Mouse (Mus musculus) monocyte, adult 5-6 weeks (primary cell): Measurements from ENCODE around the gene Olfr1392. TPM values are rescaled to one million over a fixed set of nuclear protein-coding genes. Genes with fewer than 3 reads are reported as not detected.
"Not testable (repeated sequence)": the region's sequence is repeated elsewhere in the genome, so short reads cannot be mapped to it uniquely, and the experiment has no call there.

Experiments used
- ATAC-seq: fragments of 153-309, 156-312 bp; replicated peaks from 2 replicates; pipeline ENCODE4 v1.8.0; 2017; ENCODE audit warnings: mild to moderate bottlenecking; ENCODE audit not compliant: low TSS enrichment, insufficient number of reproducible peaks, severe bottlenecking, poor library complexity, low FRiP score
- total RNA-seq: library from RNA; stranded (forward); fragments of 200-1000, 200-491, 200-594 nt; gene quantifications from 3 replicates; pipeline ENCODE4 v1.2.3, GENCODE M21; 2017

Gene Olfr1392
- total RNA-seq, 1 experiment from 2014 or later: not detected

- no peak for ATAC-seq
Measured at GRCm38 (mm10) chr11:49273834-49274519, 11.1 kb upstream of the Olfr1392 start.

GRCm38 (mm10) chr11:49278222-49278621 is 6.9 kb upstream of the Olfr1392 start, which contains the start of gene Olfr1393:
TSS of gene Olfr1393 (plus strand) at chr11:49278304.
- ATAC-seq: no peak

GRCm38 (mm10) chr11:49287251-49287650 is 2.2 kb downstream of the Olfr1392 start:
- ATAC-seq: no peak

- no peak for ATAC-seq
Measured at GRCm38 (mm10) chr11:49292777-49293176, 7.7 kb downstream of the Olfr1392 start.

- ATAC-seq: no peak
Measured at GRCm38 (mm10) chr11:49304441-49304840, 19.4 kb downstream of the Olfr1392 start, which contains the start of gene Olfr10. TSS of gene Olfr10 (plus strand) at chr11:49304741.

- not testable (repeated sequence) for ATAC-seq
Measured at GRCm38 (mm10) chr11:49308547-49308946, 23.5 kb downstream of the Olfr1392 start.

- ATAC-seq: no peak
Measured at GRCm38 (mm10) chr11:49322442-49322841, 37.4 kb downstream of the Olfr1392 start, which contains the start of gene Olfr1391. TSS of gene Olfr1391 (plus strand) at chr11:49322742.

GRCm38 (mm10) chr11:49326726-49327125 is 41.6 kb downstream of the Olfr1392 start:
- ATAC-seq: no peak

- ATAC-seq: no peak
Measured at GRCm38 (mm10) chr11:49329686-49330085, 44.6 kb downstream of the Olfr1392 start.

- no peak for ATAC-seq
Measured at GRCm38 (mm10) chr11:49334888-49335287, 49.8 kb downstream of the Olfr1392 start, which contains the start of gene Olfr1390. TSS of gene Olfr1390 (plus strand) at chr11:49335188.

GRCm38 (mm10) chr11:49337150-49337832 is 52.2 kb downstream of the Olfr1392 start:
- no peak for ATAC-seq

Other genes starting within 250 kb of the Olfr1392 start
- gene 9930111J21Rik2, start 234.0 kb upstream of the Olfr1392 start, total RNA-seq: 84.2 to 227 TPM (median 114 TPM) in 3 replicates
- 15.9 to 85.7 TPM (median 25.2 TPM) in 3 replicates for gene Tgtp2, start 221.1 kb upstream of the Olfr1392 start, total RNA-seq
- gene Ifi47, start 208.7 kb upstream of the Olfr1392 start, total RNA-seq: 23.6 to 98.9 TPM (median 35.3 TPM) in 3 replicates
- not detected in 3 replicates for gene Olfr1396, start 170.4 kb upstream of the Olfr1392 start, total RNA-seq
- not detected in 3 replicates for gene Olfr1395, start 143.0 kb upstream of the Olfr1392 start, total RNA-seq
- not detected in 3 replicates for gene Olfr1394, start 130.9 kb upstream of the Olfr1392 start, total RNA-seq
- gene Btnl9, start 98.1 kb upstream of the Olfr1392 start, total RNA-seq: 0.75 to 2.2 TPM (median 0.78 TPM) in 3 replicates
- gene Zfp62, start 82.0 kb upstream of the Olfr1392 start, total RNA-seq: 96.4 to 134 TPM (median 134 TPM) in 3 replicates
- gene Mgat1, start 41.1 kb upstream of the Olfr1392 start, total RNA-seq: 58.6 to 80.8 TPM (median 72.0 TPM) in 3 replicates
- gene Olfr1393, start 7.0 kb upstream of the Olfr1392 start, total RNA-seq: 2.0 TPM in 1 of 3 replicates, not detected in the others
- not detected in 3 replicates for gene Olfr10, start 19.5 kb downstream of the Olfr1392 start, total RNA-seq
- gene Olfr1391, start 37.5 kb downstream of the Olfr1392 start, total RNA-seq: not detected in 3 replicates
- not detected in 3 replicates for gene Olfr1390, start 49.9 kb downstream of the Olfr1392 start, total RNA-seq
- not detected in 3 replicates for gene Olfr1389, start 137.8 kb downstream of the Olfr1392 start, total RNA-seq
- 0.68 TPM in 1 of 3 replicates, not detected in the others for gene Olfr1388, start 151.3 kb downstream of the Olfr1392 start, total RNA-seq
- not detected in 3 replicates for gene Olfr1387, start 170.1 kb downstream of the Olfr1392 start, total RNA-seq
- not detected in 3 replicates for gene Olfr1386, start 179.8 kb downstream of the Olfr1392 start, total RNA-seq
- gene Olfr1385, start 203.8 kb downstream of the Olfr1392 start, total RNA-seq: not detected in 3 replicates
- gene Olfr1384, start 221.4 kb downstream of the Olfr1392 start, total RNA-seq: not detected in 3 replicates
- gene Olfr1383, start 234.4 kb downstream of the Olfr1392 start, total RNA-seq: not detected in 3 replicates
- 0.19 TPM in 1 of 3 replicates, not detected in the others for gene Olfr1382, start 243.0 kb downstream of the Olfr1392 start, total RNA-seq